Mouse (Mus musculus) MEL (cell line): ENCODE data around the gene Ugt1a10.

Experiments
- CHD1 ChIP-seq: IDR thresholded peaks from 2 replicates; pipeline ENCODE4 v1.6.1; 2012; ENCODE audit warnings: low read depth, mild to moderate bottlenecking, inconsistent platforms, low read length, improper control_type of control experiment
- CTCF ChIP-seq, 3 experiments: IDR thresholded peaks in 2 of 3; conservative IDR thresholded peaks in 1 of 3; 2 replicates each; pipeline ENCODE4 v1.5.1; 2011 to 2012; ENCODE audit warnings: low read length in 3 of 3, low read depth in 2 of 3, mild to moderate bottlenecking in 2 of 3, improper control_type of control experiment in 1 of 3, inconsistent platforms in 1 of 3, mixed read lengths in 1 of 3, moderate library complexity in 1 of 3; ENCODE audit not compliant: control insufficient read depth in 1 of 3, insufficient read depth in 1 of 3, poor library complexity in 1 of 3, severe bottlenecking in 1 of 3
- EP300 ChIP-seq, 2 experiments: IDR thresholded peaks; 2 replicates each; pipeline ENCODE4 v1.6.1; 2011; ENCODE audit warnings: improper control_type of control experiment in 2 of 2, low read length in 2 of 2, low read depth in 1 of 2, mild to moderate bottlenecking in 1 of 2
- GATA1 ChIP-seq: IDR thresholded peaks from 2 replicates; pipeline ENCODE4 v1.6.1; 2011; ENCODE audit warnings: low read depth, low read length, improper control_type of control experiment
- MAFK ChIP-seq: IDR thresholded peaks from 2 replicates; pipeline ENCODE4 v1.6.1; 2011; ENCODE audit warnings: low read depth, mild to moderate bottlenecking, low read length, improper control_type of control experiment, borderline replicate concordance
- MAZ ChIP-seq: IDR thresholded peaks from 2 replicates; pipeline ENCODE4 v1.6.1; 2012; ENCODE audit warnings: low read depth, mild to moderate bottlenecking, inconsistent platforms, low read length, improper control_type of control experiment
- POLR2A ChIP-seq, 2 experiments: IDR thresholded peaks; 2 replicates each; pipeline ENCODE4 v1.6.1; 2011 to 2012; ENCODE audit warnings: low read length in 2 of 2, mild to moderate bottlenecking in 2 of 2, control low read depth in 1 of 2, improper control_type of control experiment in 1 of 2, low read depth in 1 of 2, moderate library complexity in 1 of 2; ENCODE audit not compliant: control insufficient read depth in 1 of 2, insufficient read depth in 1 of 2, poor library complexity in 1 of 2
- SIN3A ChIP-seq: IDR thresholded peaks from 2 replicates; pipeline ENCODE4 v1.6.1; 2012; ENCODE audit warnings: low read length, improper control_type of control experiment, inconsistent platforms
- TCF12 ChIP-seq: IDR thresholded peaks from 2 replicates; pipeline ENCODE4 v1.6.1; 2014; ENCODE audit warnings: low read depth, mild to moderate bottlenecking, inconsistent platforms, low read length, improper control_type of control experiment, moderate library complexity

DNA sequence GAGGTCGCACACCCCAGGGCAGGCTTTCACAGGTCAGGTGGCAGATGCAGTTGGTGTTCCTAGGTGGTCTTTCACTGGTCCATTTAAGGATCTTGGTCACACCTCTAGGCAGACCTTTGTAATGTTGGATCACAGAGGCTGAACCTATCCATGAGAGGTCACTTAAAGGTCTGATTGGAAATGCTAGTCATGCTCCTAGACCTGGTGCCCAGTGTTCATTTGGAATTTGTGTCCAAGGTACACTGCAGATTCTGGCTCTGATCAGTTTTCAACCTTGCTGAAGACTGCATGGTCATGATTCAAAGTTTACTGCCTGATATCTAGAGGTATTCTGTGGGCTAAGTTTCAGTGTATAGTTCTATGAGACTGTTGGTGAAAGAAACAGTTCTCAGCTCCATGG is 124.5 kb downstream of the Ugt1a10 start:
- TF ChIP-seq MAFK: no peak
- TF ChIP-seq SIN3A: no peak
- TF ChIP-seq EP300 (IDR thresholded peaks at IDR 0.05; ENCODE audit: low read depth in 1 of 2, low read length in 2 of 2): no peak
- TF ChIP-seq POLR2A (IDR thresholded peaks at IDR 0.05; ENCODE audit: control insufficient read depth in 1 of 2, insufficient read depth in 1 of 2, low read depth in 1 of 2, low read length in 2 of 2, poor library complexity in 1 of 2): no peak
- TF ChIP-seq MAZ: no peak
- TF ChIP-seq CTCF (IDR thresholded peaks at IDR 0.05 in 2 of 3, conservative IDR thresholded peaks at IDR 0.05 in 1 of 3; ENCODE audit: control insufficient read depth in 1 of 3, insufficient read depth in 1 of 3, low read depth in 2 of 3, low read length in 3 of 3, poor library complexity in 1 of 3, severe bottlenecking in 1 of 3): no peak
- TF ChIP-seq TCF12: no peak
- TF ChIP-seq CHD1: no peak
- no peak for TF ChIP-seq GATA1
